Mouse (Mus musculus): ENCODE data around the gene Upp1. TPM values are rescaled to one million over a fixed set of nuclear protein-coding genes. Genes with fewer than 3 reads are reported as not detected.

Upp1 gene
- total and polyA plus RNA-seq, 2 experiments, result 3.2 to 5.1 TPM

DNA sequence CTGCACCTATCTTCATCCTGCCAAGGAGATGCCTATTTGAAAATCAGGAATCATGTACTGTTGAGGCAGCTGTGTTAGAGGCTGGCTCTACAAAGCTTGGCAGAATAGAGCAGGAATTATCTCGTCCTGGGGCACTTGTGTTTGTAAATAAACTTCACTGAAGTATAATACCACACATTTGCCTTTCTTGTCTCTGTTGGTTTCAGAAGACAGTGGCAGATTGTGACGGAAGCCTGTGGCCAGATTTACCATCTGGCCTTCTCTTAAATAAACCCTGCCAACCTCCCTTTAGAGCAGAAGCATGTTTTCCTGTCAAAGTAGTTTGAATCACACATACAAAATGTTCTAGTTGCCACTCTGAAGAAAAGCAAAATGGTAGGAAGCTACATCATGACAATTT is 10.2 kb downstream of the Upp1 start:
- no peak overlapping the region for H3K27ac ChIP-seq (replicated peaks; ENCODE audit: insufficient read depth, low read depth, low read length)
- TF ChIP-seq POLR2A (IDR thresholded peaks at IDR 0.05; ENCODE audit: extremely low read depth, insufficient read depth, low read length), result no peak
- TF ChIP-seq CTCF (IDR thresholded peaks at IDR 0.05; ENCODE audit: low read depth, low read length), result no peak
- no peaks in the 10 kb centered on the region for H3K27me3 ChIP-seq (ENCODE audit: control insufficient read depth, insufficient read depth, low read length)
- H3K79me2 ChIP-seq (ENCODE audit: control insufficient read depth, insufficient read depth, low read length), result no peaks in the 10 kb centered on the region
- no peak overlapping the region for H3K9ac ChIP-seq (ENCODE audit: low read depth, low read length)
- 59% methylated on average over 2 of the region's 2 CpGs for whole genome bisulfite sequencing
- DNase-seq (ENCODE audit: extremely low read depth, low read depth, low spot score), result no peak
- 0 out of 2 replicates have a peak, but pooled peaks cover 3% of the 10 kb centered on the region for H3K36me3 ChIP-seq (ENCODE audit: control insufficient read depth, insufficient read depth, low read length)
- no peak overlapping the region for H3K4me3 ChIP-seq (ENCODE audit: insufficient read depth, low read depth, low read length)
- no peaks in the 10 kb centered on the region for H3K4me1 ChIP-seq (ENCODE audit: control insufficient read depth, insufficient read depth, low read length)

DNA sequence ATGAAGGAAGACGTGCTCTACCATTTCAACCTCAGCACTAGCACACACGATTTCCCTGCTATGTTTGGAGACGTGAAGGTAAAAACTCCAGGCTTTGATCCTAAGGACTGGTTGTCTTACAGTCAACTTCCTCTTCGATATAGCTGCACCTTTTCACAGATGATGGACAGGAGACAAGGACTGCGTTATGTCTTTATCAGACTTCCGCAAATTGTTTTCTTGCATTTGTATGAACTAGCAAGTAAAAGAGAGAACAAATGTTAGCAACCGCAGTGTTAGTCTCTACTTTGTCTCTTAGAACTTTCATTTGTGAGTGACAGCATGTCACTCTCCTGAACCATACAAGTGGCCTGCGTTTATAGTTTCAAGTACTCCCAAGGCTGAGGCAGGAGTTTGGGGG is 11.6 kb downstream of the Upp1 start:
- H3K36me3 ChIP-seq (ENCODE audit: control insufficient read depth, insufficient read depth, low read length), result 0 out of 2 replicates have a peak, but pooled peaks cover 3% of the 10 kb centered on the region
- H3K79me2 ChIP-seq (ENCODE audit: control insufficient read depth, insufficient read depth, low read length), result no peaks in the 10 kb centered on the region
- 87% methylated on average over 8 of the region's 8 CpGs for WGBS

GRCm38 (mm10) chr11:9131688-9132087 is 13.8 kb downstream of the Upp1 start:
- H3K4me3 ChIP-seq (ENCODE audit: insufficient read depth, low read depth, low read length), result no peak overlapping the region
- H3K79me2 ChIP-seq (ENCODE audit: control insufficient read depth, insufficient read depth, low read length), result no peaks in the 10 kb centered on the region
- 0 out of 2 replicates have a peak, but pooled peaks cover 3% of the 10 kb centered on the region for H3K36me3 ChIP-seq (ENCODE audit: control insufficient read depth, insufficient read depth, low read length)
- no peak overlapping the region for H3K27ac ChIP-seq (replicated peaks; ENCODE audit: insufficient read depth, low read depth, low read length)
- no peak for DNase-seq (ENCODE audit: extremely low read depth, low read depth, low spot score)
- H3K27me3 ChIP-seq (ENCODE audit: control insufficient read depth, insufficient read depth, low read length), result no peaks in the 10 kb centered on the region
- no peaks in the 10 kb centered on the region for H3K4me1 ChIP-seq (ENCODE audit: control insufficient read depth, insufficient read depth, low read length)
- TF ChIP-seq POLR2A (IDR thresholded peaks at IDR 0.05; ENCODE audit: extremely low read depth, insufficient read depth, low read length) (no peak), CTCF (IDR thresholded peaks at IDR 0.05; ENCODE audit: low read depth, low read length) (no peak)
- whole genome bisulfite sequencing, result 89% methylated on average over 7 of the region's 7 CpGs
- H3K9ac ChIP-seq (ENCODE audit: low read depth, low read length), result no peak overlapping the region

More for the DNA sequence above, 11.6 kb downstream of the Upp1 start:
- no peak overlapping the region for H3K9ac ChIP-seq (ENCODE audit: low read depth, low read length)
- H3K27ac ChIP-seq (replicated peaks; ENCODE audit: insufficient read depth, low read depth, low read length), result no peak overlapping the region
- H3K27me3 ChIP-seq (ENCODE audit: control insufficient read depth, insufficient read depth, low read length), result no peaks in the 10 kb centered on the region
- DNase-seq (ENCODE audit: extremely low read depth, low read depth, low spot score), result no peak
- H3K4me1 ChIP-seq (ENCODE audit: control insufficient read depth, insufficient read depth, low read length), result no peaks in the 10 kb centered on the region
- H3K4me3 ChIP-seq (ENCODE audit: insufficient read depth, low read depth, low read length), result no peak overlapping the region
- no peak for TF ChIP-seq CTCF (IDR thresholded peaks at IDR 0.05; ENCODE audit: low read depth, low read length)
- TF ChIP-seq POLR2A (IDR thresholded peaks at IDR 0.05; ENCODE audit: extremely low read depth, insufficient read depth, low read length), result no peak

GRCm38 (mm10) chr11:9135589-9136246 is 17.8 kb downstream of the Upp1 start:
- Histone ChIP-seq H3K9ac (ENCODE audit: low read depth, low read length) (no peak overlapping the region), H3K4me3 (ENCODE audit: insufficient read depth, low read depth, low read length) (no peak overlapping the region), H3K27ac (replicated peaks; ENCODE audit: insufficient read depth, low read depth, low read length) (no peak overlapping the region), H3K36me3 (ENCODE audit: control insufficient read depth, insufficient read depth, low read length) (no peaks in the 10 kb centered on the region), H3K4me1 (ENCODE audit: control insufficient read depth, insufficient read depth, low read length) (no peaks in the 10 kb centered on the region), H3K27me3 (ENCODE audit: control insufficient read depth, insufficient read depth, low read length) (no peaks in the 10 kb centered on the region), H3K79me2 (ENCODE audit: control insufficient read depth, insufficient read depth, low read length) (no peaks in the 10 kb centered on the region)
- TF ChIP-seq CTCF (IDR thresholded peaks at IDR 0.05; ENCODE audit: low read depth, low read length), result peak; percentile 72
- no peak for TF ChIP-seq POLR2A (IDR thresholded peaks at IDR 0.05; ENCODE audit: extremely low read depth, insufficient read depth, low read length)
- 77% methylated on average over 11 of the region's 11 CpGs for WGBS
- peak; percentile 8 for DNase-seq (ENCODE audit: extremely low read depth, low read depth, low spot score)

DNA sequence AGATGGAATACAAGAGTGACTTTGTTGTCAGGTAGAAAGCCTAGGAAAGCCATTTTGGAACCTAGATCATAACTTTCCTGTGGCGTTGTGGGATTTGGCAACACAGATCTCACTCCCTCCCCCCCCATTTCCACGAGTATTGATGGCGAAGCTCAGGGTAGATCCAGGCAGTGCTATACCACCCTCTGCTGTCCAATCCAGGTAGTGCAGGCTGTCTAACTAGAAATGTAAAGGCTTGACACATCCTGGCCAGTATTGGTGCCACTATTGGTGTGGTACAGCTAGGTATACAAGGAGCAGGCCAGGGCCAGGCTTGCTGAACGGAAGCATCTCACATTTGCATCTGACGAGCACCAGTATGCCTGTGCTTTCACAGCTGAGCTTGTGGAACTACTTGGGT is 18.6 kb downstream of the Upp1 start:
- H3K4me3 ChIP-seq (ENCODE audit: insufficient read depth, low read depth, low read length), result no peak overlapping the region
- 14% methylated on average over 5 of the region's 5 CpGs for WGBS
- TF ChIP-seq CTCF (IDR thresholded peaks at IDR 0.05; ENCODE audit: low read depth, low read length) (peak; percentile 86), POLR2A (IDR thresholded peaks at IDR 0.05; ENCODE audit: extremely low read depth, insufficient read depth, low read length) (no peak)

GRCm38 (mm10) chr11:9145113-9145512 is 27.2 kb downstream of the Upp1 start:
- Histone ChIP-seq H3K27me3 (ENCODE audit: control insufficient read depth, insufficient read depth, low read length) (no peaks in the 10 kb centered on the region), H3K36me3 (ENCODE audit: control insufficient read depth, insufficient read depth, low read length) (no peaks in the 10 kb centered on the region), H3K4me1 (ENCODE audit: control insufficient read depth, insufficient read depth, low read length) (no peaks in the 10 kb centered on the region), H3K27ac (replicated peaks; ENCODE audit: insufficient read depth, low read depth, low read length) (no peak overlapping the region), H3K79me2 (ENCODE audit: control insufficient read depth, insufficient read depth, low read length) (no peaks in the 10 kb centered on the region), H3K4me3 (ENCODE audit: insufficient read depth, low read depth, low read length) (no peak overlapping the region), H3K9ac (ENCODE audit: low read depth, low read length) (no peak overlapping the region)
- no peak for DNase-seq (ENCODE audit: extremely low read depth, low read depth, low spot score)
- 88% methylated on average over 2 of the region's 2 CpGs for WGBS
- TF ChIP-seq POLR2A (IDR thresholded peaks at IDR 0.05; ENCODE audit: extremely low read depth, insufficient read depth, low read length), result no peak

More for the DNA sequence above, 18.6 kb downstream of the Upp1 start:
- Histone ChIP-seq H3K9ac (ENCODE audit: low read depth, low read length) (no peak overlapping the region), H3K79me2 (ENCODE audit: control insufficient read depth, insufficient read depth, low read length) (no peaks in the 10 kb centered on the region), H3K27ac (replicated peaks; ENCODE audit: insufficient read depth, low read depth, low read length) (no peak overlapping the region), H3K36me3 (ENCODE audit: control insufficient read depth, insufficient read depth, low read length) (no peaks in the 10 kb centered on the region), H3K4me1 (ENCODE audit: control insufficient read depth, insufficient read depth, low read length) (no peaks in the 10 kb centered on the region), H3K27me3 (ENCODE audit: control insufficient read depth, insufficient read depth, low read length) (no peaks in the 10 kb centered on the region)
- DNase-seq (ENCODE audit: extremely low read depth, low read depth, low spot score), result peak; percentile 40
